Mouse (Mus musculus) stomach, postnatal 0 days (tissue): ENCODE measurements around the gene Cwc22. TPM values are rescaled to one million over a fixed set of nuclear protein-coding genes. Genes with fewer than 3 reads are reported as not detected.
A peak's percentile ranks its signal among the peaks of the same experiment; 100 is the strongest.

Experiments used
- ATAC-seq: fragments of 200-750 bp; cut with Nextera tagmentation; 2 replicates; pipeline ENCODE4 v1.8.0; 2017; ENCODE audit not compliant: low FRiP score, low TSS enrichment
- DNase-seq: peaks from one replicate; pipeline ENCODE4 v3.0.0-alpha.2; 2016; ENCODE audit warnings: low spot score
- H3K27ac ChIP-seq: fragments of 300-500 bp; sonication (generic); replicated peaks from 2 replicates; pipeline ENCODE4 v1.5.1; 2014; ENCODE audit warnings: mild to moderate bottlenecking, control low read depth
- H3K27me3 ChIP-seq: fragments of 300-500 bp; sonication (generic); 2 replicates; pipeline ENCODE4 v1.6.1; 2014; ENCODE audit warnings: low read length; ENCODE audit not compliant: control insufficient read depth, insufficient read depth
- H3K36me3 ChIP-seq: fragments of 300-500 bp; sonication (generic); 2 replicates; pipeline ENCODE4 v1.6.1; 2014; ENCODE audit warnings: low read length, mixed read lengths; ENCODE audit not compliant: control insufficient read depth, insufficient read depth
- H3K4me1 ChIP-seq: fragments of 300-500 bp; sonication (generic); replicated peaks from 2 replicates; pipeline ENCODE4 v1.6.1; 2014; ENCODE audit warnings: antibody characterized with exemption; ENCODE audit not compliant: control insufficient read depth, insufficient read depth
- H3K4me2 ChIP-seq: fragments of 300-500 bp; sonication (generic); replicated peaks from 2 replicates; pipeline ENCODE4 v1.6.1; 2014; ENCODE audit warnings: low read depth, mild to moderate bottlenecking, control low read depth, moderate library complexity
- H3K4me3 ChIP-seq: fragments of 300-500 bp; sonication (generic); 2 replicates; pipeline ENCODE4 v1.5.1; 2014; ENCODE audit warnings: low read depth, low read length, control low read depth
- H3K9ac ChIP-seq: fragments of 300-500 bp; sonication (generic); 2 replicates; pipeline ENCODE4 v1.6.1; 2014; ENCODE audit warnings: mild to moderate bottlenecking, low read length, control low read depth, mixed read lengths
- H3K9me3 ChIP-seq: fragments of 300-500 bp; sonication (generic); 2 replicates; pipeline ENCODE4 v1.6.1; 2016; ENCODE audit warnings: low read length; ENCODE audit not compliant: control insufficient read depth
- CTCF ChIP-seq: IDR thresholded peaks from 2 replicates; pipeline ENCODE4 v1.5.1; 2016; ENCODE audit warnings: antibody characterized with exemption, low read depth, mild to moderate bottlenecking, moderate library complexity
- EP300 ChIP-seq: optimal IDR thresholded peaks from 2 replicates; pipeline ENCODE3; 2016; ENCODE audit warnings: antibody characterized with exemption
- WGBS: fragments of 180-500 bp; shearing (Covaris S2); extraction: QIAGEN DNeasy Blood & Tissue Kit; methylation state at CpG from one replicate; pipeline ENCODE4 v1.1.7; 2014; 5-methylcytosine and 5-hydroxymethylcytosine counted together
- polyA plus RNA-seq: library from polyadenylated mRNA; unstranded; fragments of >200 nt; fragmentation: Nextera tagmentation; extraction: Ambion mirVana; gene quantifications from 2 replicates; pipeline ENCODE4 v1.2.1, GENCODE M21; 2015

The Cwc22 gene
- polyA plus RNA-seq, 1 experiment from 2014 or later, result 13.7 TPM

DNA sequence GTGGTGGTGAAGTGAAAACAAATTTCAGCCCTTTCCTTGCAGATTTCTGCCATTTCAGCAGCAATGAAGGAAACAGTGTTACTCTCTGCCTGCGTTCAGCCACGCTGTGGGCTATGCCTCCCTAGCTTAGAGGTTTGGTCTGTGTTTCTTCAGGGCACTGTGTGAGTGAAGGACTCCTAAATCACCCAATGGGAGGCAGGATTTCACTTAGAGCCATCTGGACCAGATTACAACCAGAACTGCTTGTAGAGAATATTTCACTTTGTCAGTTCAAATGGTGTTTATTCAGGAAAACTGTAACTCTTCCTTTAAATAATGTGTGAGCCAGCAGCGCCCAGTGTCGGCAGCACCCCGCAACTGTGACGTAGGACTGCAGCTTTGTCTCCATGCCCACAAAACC is 82.2 kb downstream of the Cwc22 start:
- 49% methylated on average over 6 of the region's 6 CpGs for WGBS
- ATAC-seq, result no peak; the same call in 1 of the 2 replicates
- H3K9me3 ChIP-seq, result no peaks in the 10 kb centered on the region

DNA sequence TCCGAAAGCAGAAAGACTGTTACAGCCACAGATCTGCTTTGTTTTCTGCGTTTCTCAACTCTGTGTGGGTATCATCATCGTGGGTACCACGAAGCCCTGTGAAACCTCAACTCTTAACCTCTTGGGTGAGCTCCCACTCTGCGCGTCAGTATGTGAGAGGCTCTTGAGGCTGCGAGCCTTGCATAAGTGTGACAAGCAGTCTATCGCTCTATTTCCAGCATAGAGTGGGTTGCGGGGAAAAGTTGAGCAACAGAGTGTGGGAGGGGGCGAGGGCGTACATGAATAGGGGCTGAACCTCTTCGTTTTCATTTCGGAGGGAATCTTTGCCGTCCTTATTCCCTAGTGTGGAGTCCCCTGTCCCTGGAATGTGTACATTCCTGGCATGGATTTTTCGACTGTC is 82.7 kb downstream of the Cwc22 start:
- ATAC-seq (no peak), DNase-seq (no peak)
- Histone ChIP-seq H3K4me1 (no peaks in the 10 kb centered on the region), H3K36me3 (no peaks in the 10 kb centered on the region), H3K4me2 (peak overlapping the region; percentile 38), H3K27ac (no peak overlapping the region), H3K4me3 (peak overlapping the region; percentile 10; the same call in 1 of the 2 replicates), H3K9ac (no peak overlapping the region; the same call in 1 of the 2 replicates), H3K27me3 (no peaks in the 10 kb centered on the region), H3K9me3 (no peaks in the 10 kb centered on the region)
- 58% methylated on average over 15 of the region's 15 CpGs for WGBS
- TF ChIP-seq CTCF (no peak), EP300 (no peak)

More for the DNA sequence above, 82.2 kb downstream of the Cwc22 start:
- H3K27me3 ChIP-seq, result no peaks in the 10 kb centered on the region
- H3K4me3 ChIP-seq, result peak overlapping the region; percentile 10; the same call in 1 of the 2 replicates
- DNase-seq, result no peak
- no peaks in the 10 kb centered on the region for H3K36me3 ChIP-seq
- TF ChIP-seq EP300 (no peak), CTCF (0 out of 2 replicates have a peak, but pooled peaks have one; percentile 10)
- H3K27ac ChIP-seq, result no peak overlapping the region
- no peaks in the 10 kb centered on the region for H3K4me1 ChIP-seq
- no peak overlapping the region; the same call in 1 of the 2 replicates for H3K9ac ChIP-seq
- H3K4me2 ChIP-seq, result peak overlapping the region; percentile 38

DNA sequence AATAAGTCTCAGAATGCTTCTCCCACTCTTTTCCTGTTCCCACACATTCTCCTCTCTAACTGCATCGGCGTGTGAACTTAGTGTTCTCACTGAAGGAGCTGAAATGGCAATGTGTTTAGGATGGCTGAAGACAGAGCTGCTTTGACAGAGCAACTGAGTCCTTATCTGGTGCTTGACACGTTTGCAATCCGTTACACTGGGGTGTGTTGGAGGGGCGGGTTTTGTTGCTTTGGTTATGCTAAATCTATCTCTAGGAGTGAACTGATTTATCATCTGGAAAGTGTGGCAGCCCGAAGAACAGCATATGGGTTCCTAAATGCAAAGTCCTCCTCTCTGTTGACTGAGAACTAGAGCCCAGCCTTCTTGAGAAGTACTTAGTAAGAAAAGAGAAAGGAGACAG is 104.7 kb downstream of the Cwc22 start:
- Histone ChIP-seq H3K4me2 (no peak overlapping the region), H3K4me1 (no peaks in the 10 kb centered on the region), H3K4me3 (no peak overlapping the region), H3K9me3 (no peaks in the 10 kb centered on the region), H3K9ac (no peak overlapping the region), H3K27me3 (no peaks in the 10 kb centered on the region), H3K36me3 (no peaks in the 10 kb centered on the region), H3K27ac (no peak overlapping the region)
- 36% methylated on average over 6 of the region's 6 CpGs for WGBS
- TF ChIP-seq EP300 (no peak), CTCF (no peak)
- ATAC-seq (no peak), DNase-seq (no peak)

DNA sequence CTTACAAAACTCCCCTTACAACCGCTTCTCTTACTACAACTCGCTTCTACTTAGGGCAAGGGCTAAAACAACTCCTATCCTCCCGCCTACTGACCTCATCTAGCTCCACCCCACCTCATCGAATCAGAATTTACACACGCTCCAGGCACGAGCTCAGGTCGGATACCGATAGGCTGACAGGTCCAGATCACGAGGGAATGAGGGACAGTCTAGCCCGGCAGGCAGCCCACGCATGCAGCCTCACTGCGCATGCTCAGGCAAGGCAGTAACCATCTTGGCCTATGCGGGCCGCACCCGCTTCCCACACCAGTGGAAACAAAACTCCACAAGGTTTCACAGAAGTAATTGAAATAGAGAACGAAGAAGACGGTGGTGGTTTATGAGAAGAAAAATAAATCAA is 106.6 kb downstream of the Cwc22 start:
- 83% methylated on average over 17 of the region's 17 CpGs for WGBS
- no peaks in the 10 kb centered on the region for H3K27me3 ChIP-seq
- H3K4me2 ChIP-seq, result no peak overlapping the region
- no peaks in the 10 kb centered on the region for H3K4me1 ChIP-seq
- no peak for ATAC-seq
- H3K36me3 ChIP-seq, result no peaks in the 10 kb centered on the region
- H3K9me3 ChIP-seq, result no peaks in the 10 kb centered on the region
- no peak for DNase-seq
- no peak overlapping the region for H3K4me3 ChIP-seq
- no peak overlapping the region for H3K9ac ChIP-seq
- no peak for TF ChIP-seq EP300
- TF ChIP-seq CTCF, result no peak
- no peak overlapping the region for H3K27ac ChIP-seq

DNA sequence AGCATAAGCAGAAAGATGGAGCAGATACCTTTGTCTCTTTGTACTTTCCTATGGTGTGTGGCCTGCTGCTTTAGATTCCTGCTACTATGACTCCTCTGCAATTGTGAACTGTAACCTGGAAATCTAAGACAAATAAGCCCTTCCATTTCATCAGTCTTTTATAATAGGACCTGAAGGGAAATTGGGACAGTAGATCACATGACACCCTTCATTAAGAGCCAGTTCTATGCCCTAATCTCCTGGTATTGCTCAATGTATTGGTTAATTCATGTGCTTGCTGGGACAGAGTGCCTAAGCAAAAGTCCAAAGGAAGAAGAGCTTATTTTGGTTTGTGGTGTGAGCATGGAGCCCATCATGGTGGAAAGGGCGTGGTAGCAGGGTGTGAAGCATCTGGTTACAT is 107.5 kb downstream of the Cwc22 start:
- Histone ChIP-seq H3K4me1 (no peaks in the 10 kb centered on the region), H3K27me3 (no peaks in the 10 kb centered on the region), H3K4me2 (no peak overlapping the region), H3K9me3 (no peaks in the 10 kb centered on the region), H3K9ac (no peak overlapping the region), H3K36me3 (no peaks in the 10 kb centered on the region), H3K27ac (no peak overlapping the region), H3K4me3 (no peak overlapping the region)
- TF ChIP-seq CTCF (no peak), EP300 (no peak)
- DNase-seq (no peak), ATAC-seq (no peak)
- 89% methylated on average over 1 of the region's 1 CpGs for WGBS

DNA sequence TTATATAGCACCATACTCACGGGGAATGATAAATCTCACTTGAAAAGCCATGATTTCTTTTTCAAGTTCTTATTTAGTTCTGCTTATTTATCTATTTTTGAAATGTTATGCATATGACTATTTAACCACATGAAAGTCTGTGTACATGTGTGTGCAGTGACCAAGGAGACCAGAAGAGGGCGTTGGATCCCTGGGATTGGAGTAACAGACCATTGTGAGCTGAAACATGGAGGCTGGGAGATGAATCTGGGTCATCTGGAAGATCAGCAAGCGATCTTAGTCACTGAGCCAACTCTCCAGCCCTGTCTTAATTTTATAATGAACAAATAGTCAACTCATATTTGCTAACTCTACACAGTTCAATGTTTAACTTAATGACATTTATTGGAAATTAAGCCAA is 110.4 kb downstream of the Cwc22 start:
- Histone ChIP-seq H3K27ac (no peak overlapping the region), H3K4me3 (no peak overlapping the region), H3K4me2 (no peak overlapping the region), H3K9me3 (no peaks in the 10 kb centered on the region), H3K9ac (no peak overlapping the region), H3K4me1 (no peaks in the 10 kb centered on the region), H3K36me3 (no peaks in the 10 kb centered on the region), H3K27me3 (no peaks in the 10 kb centered on the region)
- ATAC-seq, result no peak
- DNase-seq, result no peak
- 54% methylated on average over 3 of the region's 3 CpGs for WGBS
- no peak for TF ChIP-seq EP300
- TF ChIP-seq CTCF, result peak; percentile 28; the same call in 1 of the 2 replicates

Other genes with a start within 250 kb of the Cwc22 start
- 9.9 and 10.2 TPM in 2 replicates for gene Zfp385b, start 126.7 kb downstream of the Cwc22 start, polyA plus RNA-seq